Mouse (Mus musculus): Measurements from ENCODE around the gene Gapdh. TPM values are rescaled to one million over a fixed set of nuclear protein-coding genes. Genes with fewer than 3 reads are reported as not detected.

Gapdh gene
- polyA plus RNA-seq, 1 experiment from 2014 or later, result 1,954 TPM

- Histone ChIP-seq H3K36me3 (ENCODE audit: insufficient read depth) (peaks cover 81% of the 10 kb centered on the region), H3K27me3 (ENCODE audit: insufficient read depth, low read length) (no peaks in the 10 kb centered on the region), H3K27ac (ENCODE audit: low read depth) (no peak overlapping the region), H3K4me2 (no peak overlapping the region), H3K4me1 (ENCODE audit: insufficient read depth) (no peaks in the 10 kb centered on the region), H3K9ac (no peak overlapping the region), H3K4me3 (ENCODE audit: low read depth, low read length) (no peak overlapping the region), H3K9me3 (ENCODE audit: low read depth, low read length) (no peaks in the 10 kb centered on the region)
- ATAC-seq (ENCODE audit: insufficient read depth), result no peak
- no peak for TF ChIP-seq CTCF (IDR thresholded peaks at IDR 0.05; ENCODE audit: low read depth)
- no peak for DNase-seq
- 83% methylated on average over 20 of the region's 20 CpGs for whole genome bisulfite sequencing
Measured at GRCm38 (mm10) chr6:125129710-125130402, 36.4 kb downstream of the Gapdh start.

DNA sequence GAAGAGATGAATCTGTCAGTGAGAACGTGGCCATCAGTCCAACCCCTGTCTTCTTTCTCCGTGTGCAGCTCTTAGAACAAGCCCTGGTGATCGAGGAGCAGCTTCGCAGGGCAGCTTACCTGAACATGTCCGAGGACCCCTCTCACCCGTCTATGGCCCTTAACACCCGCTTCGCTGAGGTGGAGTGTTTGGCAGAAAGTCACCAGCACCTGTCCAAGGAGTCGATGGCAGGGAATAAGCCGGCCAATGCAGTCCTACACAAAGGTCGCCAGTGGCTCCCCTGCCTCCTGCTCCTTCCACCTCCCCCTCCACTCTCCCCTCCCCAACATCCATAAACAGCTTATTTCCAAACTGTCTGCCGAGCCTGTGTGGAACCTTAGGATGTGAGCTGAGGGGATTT lies 37.5 kb downstream of the Gapdh start:
- ATAC-seq (ENCODE audit: insufficient read depth), result no peak
- DNase-seq, result no peak
- H3K27ac ChIP-seq (ENCODE audit: low read depth), result no peak overlapping the region
- peaks cover 81% of the 10 kb centered on the region for H3K36me3 ChIP-seq (ENCODE audit: insufficient read depth)
- no peaks in the 10 kb centered on the region for H3K9me3 ChIP-seq (ENCODE audit: low read depth, low read length)
- no peak overlapping the region for H3K4me3 ChIP-seq (ENCODE audit: low read depth, low read length)
- WGBS, result 83% methylated on average over 12 of the region's 12 CpGs
- no peaks in the 10 kb centered on the region for H3K27me3 ChIP-seq (ENCODE audit: insufficient read depth, low read length)
- H3K4me1 ChIP-seq (ENCODE audit: insufficient read depth), result no peaks in the 10 kb centered on the region
- TF ChIP-seq CTCF (IDR thresholded peaks at IDR 0.05; ENCODE audit: low read depth), result no peak
- H3K4me2 ChIP-seq, result no peak overlapping the region
- H3K9ac ChIP-seq, result no peak overlapping the region

DNA sequence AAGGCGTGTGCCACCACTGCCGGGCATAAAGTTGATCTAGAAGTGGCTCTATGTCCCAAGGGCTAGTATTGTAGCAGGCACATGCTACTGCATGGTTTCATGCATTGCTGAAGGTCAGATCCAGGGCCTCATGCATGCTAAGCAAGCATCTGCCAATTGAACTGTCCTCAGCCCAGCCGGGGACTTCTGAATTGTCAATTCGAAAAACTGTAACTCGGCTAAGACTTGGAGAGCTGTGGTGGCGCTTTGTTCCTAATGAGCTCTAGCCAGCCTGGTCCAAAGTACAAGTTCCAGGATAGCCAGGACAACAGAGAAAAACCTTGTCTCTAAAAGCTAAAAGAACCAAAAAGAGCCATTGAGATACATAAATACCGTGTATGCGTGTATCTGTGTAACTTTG lies 46.9 kb downstream of the Gapdh start:
- Histone ChIP-seq H3K9me3 (ENCODE audit: low read depth, low read length) (no peaks in the 10 kb centered on the region), H3K4me3 (ENCODE audit: low read depth, low read length) (no peak overlapping the region), H3K9ac (no peak overlapping the region), H3K27ac (ENCODE audit: low read depth) (no peak overlapping the region), H3K27me3 (ENCODE audit: insufficient read depth, low read length) (no peaks in the 10 kb centered on the region), H3K4me1 (ENCODE audit: insufficient read depth) (no peaks in the 10 kb centered on the region), H3K4me2 (no peak overlapping the region), H3K36me3 (ENCODE audit: insufficient read depth) (peaks cover 98% of the 10 kb centered on the region)
- 89% methylated on average over 8 of the region's 8 CpGs for WGBS
- DNase-seq (no peak), ATAC-seq (ENCODE audit: insufficient read depth) (no peak)
- TF ChIP-seq CTCF (IDR thresholded peaks at IDR 0.05; ENCODE audit: low read depth), result no peak

GRCm38 (mm10) chr6:125112553-125112952 lies 53.7 kb downstream of the Gapdh start:
- H3K4me2 ChIP-seq, result no peak overlapping the region
- H3K4me1 ChIP-seq (ENCODE audit: insufficient read depth), result no peaks in the 10 kb centered on the region
- no peak overlapping the region for H3K9ac ChIP-seq
- TF ChIP-seq CTCF (IDR thresholded peaks at IDR 0.05; ENCODE audit: low read depth), result no peak
- H3K36me3 ChIP-seq (ENCODE audit: insufficient read depth), result peaks cover 98% of the 10 kb centered on the region
- no peak overlapping the region for H3K27ac ChIP-seq (ENCODE audit: low read depth)
- no peak overlapping the region for H3K4me3 ChIP-seq (ENCODE audit: low read depth, low read length)
- ATAC-seq (ENCODE audit: insufficient read depth) (no peak), DNase-seq (no peak)
- WGBS, result 86% methylated on average over 11 of the region's 11 CpGs
- no peaks in the 10 kb centered on the region for H3K27me3 ChIP-seq (ENCODE audit: insufficient read depth, low read length)
- no peaks in the 10 kb centered on the region for H3K9me3 ChIP-seq (ENCODE audit: low read depth, low read length)

Small RNA genes within 50 kb of the gene (microRNA-seq; reads per million reads assigned to microRNA genes)
- 1.2 reads per million for gene Mir3098 (ENCODE audit: borderline number of aligned reads)

Other genes starting within 250 kb of the Gapdh start
- 377 and 442 TPM in 2 replicates for gene Ptms, start 246.4 kb downstream of the Gapdh start, polyA plus RNA-seq (2014; fragmentation: Nextera tagmentation; extraction: Ambion mirVana)
- gene Mlf2, start 235.1 kb downstream of the Gapdh start, polyA plus RNA-seq (2014; fragmentation: Nextera tagmentation; extraction: Ambion mirVana), result 390 and 401 TPM in 2 replicates
- 147 and 155 TPM in 2 replicates for gene Cops7a, start 200.9 kb downstream of the Gapdh start, polyA plus RNA-seq (2014; fragmentation: Nextera tagmentation; extraction: Ambion mirVana)
- gene Pianp, start 169.8 kb downstream of the Gapdh start, polyA plus RNA-seq (2014; fragmentation: Nextera tagmentation; extraction: Ambion mirVana), result 0.39 and 0.59 TPM in 2 replicates
- gene Zfp384, start 157.3 kb downstream of the Gapdh start, polyA plus RNA-seq (2014; fragmentation: Nextera tagmentation; extraction: Ambion mirVana), result 13.2 and 14.8 TPM in 2 replicates
- 97.9 and 101 TPM in 2 replicates for gene Ing4, start 126.7 kb downstream of the Gapdh start, polyA plus RNA-seq (2014; fragmentation: Nextera tagmentation; extraction: Ambion mirVana)
- gene Acrbp, start 116.8 kb downstream of the Gapdh start, polyA plus RNA-seq (2014; fragmentation: Nextera tagmentation; extraction: Ambion mirVana), result 13.6 TPM in 2 replicates
- 0.31 and 0.49 TPM in 2 replicates for gene Lpar5, start 98.5 kb downstream of the Gapdh start, polyA plus RNA-seq (2014; fragmentation: Nextera tagmentation; extraction: Ambion mirVana)
- 82.5 and 92.4 TPM in 2 replicates for gene Chd4, start 70.5 kb downstream of the Gapdh start, polyA plus RNA-seq (2014; fragmentation: Nextera tagmentation; extraction: Ambion mirVana)
- gene Nop2, start 34.6 kb downstream of the Gapdh start, polyA plus RNA-seq (2014; fragmentation: Nextera tagmentation; extraction: Ambion mirVana), result 58.5 and 70.6 TPM in 2 replicates
- gene Iffo1, start 21.2 kb downstream of the Gapdh start, polyA plus RNA-seq (2014; fragmentation: Nextera tagmentation; extraction: Ambion mirVana), result 6.0 and 6.2 TPM in 2 replicates
- 151 and 167 TPM in 2 replicates for gene Ncapd2, start 25.2 kb upstream of the Gapdh start, polyA plus RNA-seq (2014; fragmentation: Nextera tagmentation; extraction: Ambion mirVana)
- gene Mrpl51, start 25.3 kb upstream of the Gapdh start, polyA plus RNA-seq (2014; fragmentation: Nextera tagmentation; extraction: Ambion mirVana), result 202 and 205 TPM in 2 replicates
- 2.4 and 2.6 TPM in 2 replicates for gene Vamp1, start 49.1 kb upstream of the Gapdh start, polyA plus RNA-seq (2014; fragmentation: Nextera tagmentation; extraction: Ambion mirVana)
- 4.3 and 5.4 TPM in 2 replicates for gene Tapbpl, start 65.4 kb upstream of the Gapdh start, polyA plus RNA-seq (2014; fragmentation: Nextera tagmentation; extraction: Ambion mirVana)
- gene Cd27, start 70.5 kb upstream of the Gapdh start, polyA plus RNA-seq (2014; fragmentation: Nextera tagmentation; extraction: Ambion mirVana), result 1.9 and 2.0 TPM in 2 replicates
- gene Tuba3a, start 119.6 kb upstream of the Gapdh start, polyA plus RNA-seq (2014; fragmentation: Nextera tagmentation; extraction: Ambion mirVana), result 0.24 and 0.32 TPM in 2 replicates
- gene Ltbr, start 147.4 kb upstream of the Gapdh start, polyA plus RNA-seq (2014; fragmentation: Nextera tagmentation; extraction: Ambion mirVana), result 73.7 and 81.7 TPM in 2 replicates
- 1.8 and 2.2 TPM in 2 replicates for gene Scnn1a, start 154.2 kb upstream of the Gapdh start, polyA plus RNA-seq (2014; fragmentation: Nextera tagmentation; extraction: Ambion mirVana)
- gene Tnfrsf1a, start 182.9 kb upstream of the Gapdh start, polyA plus RNA-seq (2014; fragmentation: Nextera tagmentation; extraction: Ambion mirVana), result 82.5 and 83.3 TPM in 2 replicates
- 0.22 and 0.51 TPM in 2 replicates for gene Plekhg6, start 214.3 kb upstream of the Gapdh start, polyA plus RNA-seq (2014; fragmentation: Nextera tagmentation; extraction: Ambion mirVana)